Mouse (Mus musculus) right cerebral cortex, postnatal 36 days (tissue): ENCODE data around the gene Nectin1.

ENCODE experiments used
- DNase-seq, 2 experiments: peaks; one replicate each; pipeline ENCODE4 v3.0.0; 2022; ENCODE audit warnings: low spot score in 2 of 2, mixed read lengths in 1 of 2

Gene Nectin1

DNA sequence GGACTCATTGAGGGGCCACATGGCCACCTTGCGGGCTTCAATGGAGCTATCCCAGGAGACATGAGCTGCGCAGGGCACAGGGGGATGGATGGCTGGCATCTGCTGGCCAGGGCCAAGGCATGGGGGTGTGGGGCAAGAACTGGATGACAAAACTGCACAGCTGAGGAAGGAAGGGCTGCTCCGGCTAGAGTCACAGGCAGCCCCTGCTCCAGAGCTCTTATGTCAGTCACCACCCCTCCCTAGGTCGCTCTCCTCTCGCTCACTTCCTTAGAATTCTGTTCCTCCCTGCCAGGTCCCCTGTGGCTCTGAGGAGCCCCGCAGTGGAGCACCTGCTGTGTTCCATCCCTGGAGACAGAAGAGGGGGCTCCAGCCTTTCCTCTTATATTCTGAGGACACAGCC lies 63.8 kb downstream of the Nectin1 start:
- no peak for DNase-seq

DNA sequence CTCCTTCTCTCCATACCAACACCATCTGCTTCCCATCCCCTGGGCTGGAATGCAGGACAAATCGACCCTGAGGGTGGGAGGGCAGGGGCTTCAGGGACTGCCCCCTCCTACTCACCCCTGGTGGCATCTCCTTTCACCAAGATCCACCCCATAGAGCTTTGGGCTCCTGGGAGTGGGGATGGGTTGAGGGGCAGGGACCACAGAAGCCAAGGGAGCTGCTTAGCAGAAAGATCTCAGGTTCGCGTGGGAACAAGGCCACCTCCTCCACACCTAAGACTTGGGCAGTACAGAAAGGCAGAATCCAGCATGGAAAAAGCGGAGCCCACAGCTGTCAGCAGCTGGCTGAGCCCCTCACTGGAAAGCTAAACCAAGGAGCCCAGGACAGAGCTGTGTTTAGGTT lies 64.3 kb downstream of the Nectin1 start:
- DNase-seq = no peak

DNA sequence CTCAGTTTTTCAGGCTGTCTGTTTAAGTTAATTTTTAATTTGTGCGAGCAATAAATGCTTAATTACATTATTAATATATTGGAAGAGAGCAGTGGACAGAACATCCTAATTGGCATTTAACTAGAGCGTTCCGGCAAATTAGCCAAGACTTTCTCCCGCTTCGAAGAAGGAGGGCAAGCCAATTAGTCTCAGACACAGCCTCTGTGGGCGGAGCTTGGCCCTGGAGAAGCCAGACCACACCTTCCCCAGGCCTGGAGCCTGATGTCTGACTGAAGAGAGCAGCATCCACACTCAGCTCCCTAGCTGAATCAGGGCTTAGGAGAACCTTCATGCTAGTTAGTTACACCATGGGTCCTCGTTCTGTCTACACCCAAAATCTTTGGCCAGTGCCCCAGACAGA lies 64.8 kb downstream of the Nectin1 start:
- DNase-seq = no peak

DNA sequence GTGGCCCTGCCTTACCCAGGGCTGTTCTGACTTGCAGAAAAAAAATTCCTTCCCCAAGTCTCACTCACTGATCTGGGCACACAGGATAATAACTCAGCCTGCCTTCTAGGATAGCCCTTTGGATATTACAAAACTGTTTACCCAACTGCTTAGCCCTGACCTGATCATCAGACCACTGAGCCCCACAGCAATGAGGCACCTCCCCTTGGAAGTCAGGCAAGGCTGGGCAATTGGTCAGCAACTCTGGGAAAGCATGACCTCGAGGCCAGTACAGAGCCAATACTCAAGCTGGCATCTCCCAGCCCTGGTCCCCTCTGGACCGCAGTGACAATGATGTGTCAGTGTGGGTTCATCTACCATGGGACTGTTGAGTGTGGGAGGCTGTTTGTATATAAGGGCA lies 69.4 kb downstream of the Nectin1 start:
- DNase-seq = no peak

DNA sequence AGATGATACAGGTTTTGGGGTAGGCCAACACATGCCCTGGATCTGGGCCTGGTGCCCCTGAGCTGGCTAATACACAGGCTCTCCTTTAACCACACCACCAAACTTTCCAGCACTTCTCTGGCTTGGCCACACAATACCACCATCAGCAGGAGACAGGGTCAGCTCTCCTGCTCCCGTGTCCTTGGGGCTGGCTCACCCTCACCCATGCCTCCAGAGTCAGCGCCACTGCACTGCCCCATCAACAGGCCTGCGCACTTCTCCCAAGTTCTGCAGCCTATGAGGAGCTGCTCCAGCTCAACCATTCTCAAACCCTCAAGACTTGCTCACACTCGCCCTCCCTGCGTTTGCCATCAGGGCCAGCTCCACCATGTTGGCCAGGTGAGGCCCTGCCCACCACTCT lies 78.4 kb downstream of the Nectin1 start:
- no peak for DNase-seq

DNA sequence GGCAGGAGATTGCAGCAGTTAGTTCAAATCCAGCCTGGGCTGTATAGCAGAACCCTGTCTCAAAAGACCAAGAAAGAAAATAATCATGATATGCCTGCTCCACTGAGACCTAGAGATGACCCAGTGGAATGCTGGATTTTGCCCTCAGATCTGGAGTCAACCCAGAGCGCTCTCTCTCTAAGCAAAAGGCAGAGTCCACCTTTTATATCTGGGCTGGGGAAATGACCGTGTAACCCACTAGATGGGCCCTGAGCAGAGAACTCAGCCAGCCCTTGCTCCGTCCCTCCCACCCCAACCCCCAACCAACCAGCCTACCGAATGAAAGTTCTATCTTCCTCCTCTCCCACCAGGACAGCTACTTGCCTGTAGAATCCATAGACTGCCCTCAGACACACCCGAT lies 81.4 kb downstream of the Nectin1 start:
- DNase-seq = no peak

DNA sequence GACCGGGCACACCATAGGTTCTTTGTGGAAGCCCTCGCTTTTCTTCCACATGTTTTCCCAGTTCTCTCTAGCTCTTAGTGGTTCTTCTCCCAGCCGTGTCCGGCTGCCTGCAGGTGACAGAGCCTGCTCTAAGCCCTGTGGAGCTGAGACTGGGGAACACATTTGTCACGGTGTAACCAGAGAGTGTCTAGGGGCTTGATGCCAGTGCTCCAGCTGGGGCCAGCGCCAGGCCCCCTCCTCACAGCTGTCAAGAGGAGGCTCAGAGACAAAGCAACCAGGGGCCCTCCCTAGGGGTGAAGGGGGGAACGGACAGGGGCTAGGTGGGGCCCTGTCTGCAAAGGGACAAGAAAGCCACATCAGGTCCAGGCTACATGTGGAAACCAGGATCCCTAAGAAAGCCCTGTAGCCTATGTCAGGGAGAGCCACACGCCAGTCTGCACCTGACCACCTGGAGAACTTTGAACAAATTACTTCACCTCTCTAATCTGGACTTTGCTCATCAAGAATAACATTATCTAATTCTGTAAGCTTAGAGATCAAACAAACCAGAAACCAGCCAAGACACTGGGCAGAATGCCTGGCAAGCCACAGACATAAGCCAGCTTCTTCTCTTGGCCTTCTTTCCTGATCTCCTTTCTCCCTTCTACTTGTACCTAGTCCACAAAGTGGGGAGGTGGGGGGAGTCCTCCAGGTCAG lies 82.9 kb downstream of the Nectin1 start:
- no peak for DNase-seq

DNA sequence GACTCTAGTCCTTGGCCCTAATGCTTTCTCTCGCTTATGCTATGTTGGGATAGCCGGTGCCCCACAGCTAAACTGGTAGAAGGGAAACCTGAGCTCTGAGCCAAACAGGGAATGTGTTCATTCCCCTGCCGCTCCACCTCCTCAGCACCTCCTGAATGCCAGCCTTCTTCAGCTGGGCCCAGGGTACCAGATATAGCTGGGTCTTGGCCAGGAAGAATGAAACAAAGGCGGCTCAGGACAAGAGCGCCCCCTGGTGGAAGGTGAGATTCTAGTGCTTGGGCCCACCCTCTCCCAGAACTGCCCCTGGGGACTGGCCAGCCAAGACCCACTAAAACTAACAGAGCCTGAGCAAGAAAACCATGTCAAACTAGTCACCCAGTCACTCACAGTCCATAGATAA lies 83.8 kb downstream of the Nectin1 start:
- peak; percentile 21 to 22 for DNase-seq

DNA sequence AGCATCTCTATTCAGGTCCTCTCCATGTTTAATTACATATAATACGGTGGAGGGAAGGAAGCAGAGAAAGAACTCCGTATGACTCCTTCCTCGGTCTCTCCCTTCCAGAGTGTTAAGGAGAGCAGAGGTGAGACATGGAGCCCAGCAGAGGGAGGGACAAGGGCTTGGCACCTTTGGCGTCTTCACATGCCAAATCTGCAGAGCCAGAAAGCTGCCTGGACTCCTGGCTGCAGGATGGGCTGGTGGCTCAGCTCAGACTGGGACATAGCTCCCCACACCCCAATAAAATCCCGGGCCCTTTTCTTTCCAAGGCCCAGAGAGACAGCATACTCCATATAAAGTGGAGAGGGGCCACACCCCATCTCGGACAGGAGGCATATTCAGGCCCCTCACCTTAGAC lies 85.2 kb downstream of the Nectin1 start:
- DNase-seq = no peak

DNA sequence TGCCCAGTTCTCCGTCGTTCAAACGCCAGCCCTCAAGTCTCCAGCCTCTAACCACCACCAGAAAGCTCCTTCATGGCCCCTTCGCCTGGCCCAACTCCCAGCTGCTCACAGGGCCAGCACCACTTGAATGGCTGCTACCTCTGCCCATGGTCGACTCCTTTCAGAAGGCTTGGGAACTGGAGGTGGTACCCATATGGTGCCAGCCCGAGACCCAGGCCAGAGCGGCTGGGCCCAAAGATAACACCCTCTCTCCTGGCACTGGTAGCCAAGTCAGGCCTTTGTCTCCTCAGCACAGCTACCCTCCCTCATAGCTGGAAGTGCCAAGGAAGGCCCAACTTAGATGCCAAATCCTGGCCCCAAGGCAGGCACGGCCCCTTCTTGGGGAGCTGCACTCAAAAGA lies 89.4 kb downstream of the Nectin1 start:
- no peak for DNase-seq

DNA sequence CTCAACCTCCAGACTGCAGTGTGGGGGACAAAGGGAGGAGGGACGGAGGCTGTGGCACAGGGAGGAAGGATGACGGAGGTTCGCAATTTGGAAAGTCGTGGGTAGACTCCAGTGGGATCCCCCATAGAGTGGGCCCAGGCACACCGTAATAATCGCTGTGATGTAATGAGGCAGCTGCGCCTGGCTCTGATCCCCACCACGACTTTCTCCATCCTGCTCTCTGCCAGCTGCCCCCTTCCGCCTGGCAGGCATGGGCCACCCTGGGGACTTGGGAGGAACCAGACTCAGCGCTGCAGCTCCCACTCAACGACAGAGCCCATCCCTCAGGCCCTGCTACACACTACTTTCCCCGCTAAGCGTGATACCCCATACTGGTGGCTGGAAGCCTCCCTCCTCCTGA lies 90.5 kb downstream of the Nectin1 start:
- no peak for DNase-seq

DNA sequence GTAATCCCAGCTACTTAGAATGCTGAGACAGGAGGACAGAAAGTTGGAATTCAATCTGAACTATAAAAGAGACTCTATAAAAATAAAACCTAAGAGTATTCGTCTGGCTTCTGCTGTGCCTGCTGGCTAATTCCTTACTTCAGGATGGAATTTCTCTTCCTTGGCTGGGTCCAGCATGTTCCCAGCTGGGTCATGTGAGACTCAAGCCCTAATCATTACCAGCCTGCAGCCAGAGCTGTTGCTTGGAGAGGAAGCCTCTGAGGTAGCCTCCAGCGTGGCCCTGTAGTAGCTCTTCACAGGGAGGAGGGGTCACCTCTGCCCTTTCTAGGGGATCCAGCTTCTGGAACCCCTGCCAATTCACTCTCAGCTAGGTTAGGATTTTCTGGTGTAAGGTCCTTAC lies 94.8 kb downstream of the Nectin1 start:
- DNase-seq = no peak

DNA sequence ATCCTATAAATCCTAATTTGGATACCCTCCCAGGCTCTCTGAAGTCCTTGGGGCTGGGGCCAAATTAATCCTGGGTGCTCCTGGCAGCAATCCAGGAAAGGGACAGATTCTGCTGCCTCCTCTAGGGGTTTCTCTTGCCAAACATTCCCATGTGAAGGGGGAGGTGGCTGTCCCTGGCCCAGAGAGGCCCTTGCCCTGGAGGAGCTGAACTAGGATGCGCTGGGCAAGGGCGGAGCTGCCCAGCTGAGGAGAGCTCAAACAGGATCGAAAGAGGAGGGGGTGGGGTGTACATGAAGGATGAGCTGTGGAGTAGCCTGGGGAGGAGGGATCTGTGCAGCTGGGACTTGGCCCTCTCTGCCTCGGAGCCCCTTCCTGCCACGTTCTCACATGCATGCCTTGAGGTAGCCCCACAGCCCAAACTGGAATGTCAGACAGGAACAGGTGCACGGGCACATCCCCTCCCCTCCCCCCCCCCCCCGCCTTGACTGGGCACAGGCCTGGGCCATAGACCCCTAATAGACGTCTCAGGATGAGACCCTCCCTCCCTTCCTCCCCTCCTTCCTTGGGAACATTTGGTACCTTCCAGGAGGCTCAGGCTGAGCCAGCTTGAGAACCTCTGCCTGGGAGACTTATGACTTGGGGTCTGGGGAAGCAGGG lies 99.3 kb downstream of the Nectin1 start:
- DNase-seq = no peak

DNA sequence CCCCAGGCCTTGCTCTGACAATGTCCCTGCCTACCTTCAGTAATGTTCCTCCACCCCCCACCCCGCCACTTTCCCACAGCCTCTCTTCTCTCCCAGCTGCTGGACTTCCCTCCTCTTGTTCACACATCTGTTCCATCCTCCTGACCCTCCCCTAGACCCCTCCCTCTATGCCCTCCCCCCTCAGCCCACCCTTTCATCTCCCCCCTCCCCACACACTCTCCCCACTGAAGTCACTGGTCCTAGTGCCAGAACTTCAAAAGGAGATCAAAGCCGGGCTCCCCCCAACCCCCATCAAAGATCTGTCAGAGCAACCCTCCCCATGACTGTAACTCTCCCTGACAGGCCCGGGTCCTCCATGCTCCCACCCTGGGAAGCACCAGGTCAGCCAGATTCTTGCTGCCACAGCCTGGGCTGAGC lies 99.9 kb downstream of the Nectin1 start:
- no peak for DNase-seq

DNA sequence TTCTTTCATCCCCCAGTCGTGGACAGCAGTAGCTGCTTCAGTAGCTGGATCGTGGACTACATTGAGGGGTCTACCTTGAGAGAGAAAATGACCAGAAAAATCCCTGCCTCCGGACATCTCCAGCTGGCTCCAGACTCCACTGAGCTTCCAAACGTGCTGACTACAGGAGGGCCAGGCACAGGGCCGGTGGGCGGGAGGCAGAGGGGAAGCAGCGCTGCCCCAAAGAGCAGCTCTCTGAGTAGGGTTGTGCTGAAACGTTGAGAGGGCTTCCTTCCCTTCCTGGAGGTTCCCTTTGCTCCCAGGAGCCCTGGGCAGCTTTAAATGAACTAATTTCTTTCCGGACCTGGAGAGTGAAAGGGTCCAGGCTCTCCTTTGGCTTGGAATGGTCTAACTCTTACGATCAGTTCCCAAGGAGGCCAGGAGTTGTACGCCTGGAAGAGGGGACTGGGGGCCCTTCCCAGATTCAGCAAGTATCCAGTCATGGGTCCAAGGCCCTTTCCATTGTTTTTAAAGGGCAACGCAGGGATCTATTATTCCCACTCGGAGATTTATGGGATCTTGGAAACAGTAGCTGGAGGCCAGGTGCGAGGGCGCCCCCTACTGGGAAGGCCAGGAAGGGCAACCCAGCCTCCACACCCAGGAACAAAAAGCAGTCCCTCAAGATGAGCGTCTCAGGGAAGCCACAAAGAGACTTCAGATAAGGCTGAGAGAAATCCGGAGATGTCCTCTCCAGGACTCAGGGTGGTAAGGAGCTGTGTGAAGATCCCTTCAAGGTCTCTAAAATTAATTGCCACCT lies 102.1 kb downstream of the Nectin1 start:
- peak; percentile 15 to 53 for DNase-seq

DNA sequence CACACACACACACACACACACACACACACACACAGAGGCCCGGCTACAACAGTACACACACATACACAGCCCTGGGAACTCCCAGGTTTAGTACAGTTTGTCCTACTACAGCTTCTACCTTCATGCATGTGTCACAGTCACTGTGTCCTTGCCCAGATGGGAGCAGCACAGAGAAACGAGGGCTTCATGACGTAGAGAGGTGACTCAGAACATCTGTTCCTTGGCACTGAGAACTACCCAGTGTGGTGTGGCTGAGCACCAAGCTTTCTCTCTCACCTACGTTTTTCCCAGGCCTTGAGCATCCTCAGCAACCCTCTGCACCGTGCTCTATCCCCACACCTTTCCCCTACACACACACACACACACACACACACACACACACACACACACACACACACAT lies 104.1 kb downstream of the Nectin1 start:
- peak; percentile 60 to 75 for DNase-seq

DNA sequence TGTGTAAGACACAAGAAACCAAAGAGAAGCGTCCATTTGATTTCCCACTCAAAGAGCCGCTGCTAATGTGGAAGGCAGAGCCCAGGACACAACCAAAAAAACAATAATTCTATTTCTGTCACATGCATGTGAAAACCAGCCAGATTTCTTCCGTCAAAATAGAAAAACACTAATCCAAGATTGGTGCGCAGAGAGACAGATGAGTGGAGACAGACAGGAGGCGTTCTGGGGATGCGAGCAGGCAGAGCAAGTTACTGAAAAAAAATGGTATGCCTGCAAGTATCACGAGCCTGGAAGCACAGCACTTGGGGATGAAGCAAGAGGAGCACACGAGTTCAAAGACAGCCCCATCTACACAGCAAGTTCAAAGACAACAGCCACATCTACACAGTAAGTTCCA lies 106.5 kb downstream of the Nectin1 start:
- no peak for DNase-seq

DNA sequence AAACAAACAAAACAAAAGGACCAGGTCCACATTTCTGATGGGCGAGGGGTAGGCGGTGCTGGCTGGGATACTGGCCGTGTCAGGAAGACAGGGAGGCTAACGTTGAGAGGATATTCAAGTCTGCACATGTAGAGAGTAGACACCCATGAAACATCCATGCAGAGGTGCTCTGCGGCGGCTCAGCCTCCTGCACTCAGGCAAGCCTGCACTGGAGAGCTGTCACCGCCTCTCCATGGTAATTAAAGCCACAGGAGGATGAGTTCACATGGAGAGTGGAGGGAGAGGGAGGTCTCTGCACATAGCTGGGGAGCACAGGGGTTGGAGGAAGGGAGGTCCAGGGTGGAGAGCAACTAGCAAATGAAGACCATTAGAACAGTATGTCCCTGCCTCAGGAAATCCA lies 107.4 kb downstream of the Nectin1 start:
- DNase-seq = no peak

DNA sequence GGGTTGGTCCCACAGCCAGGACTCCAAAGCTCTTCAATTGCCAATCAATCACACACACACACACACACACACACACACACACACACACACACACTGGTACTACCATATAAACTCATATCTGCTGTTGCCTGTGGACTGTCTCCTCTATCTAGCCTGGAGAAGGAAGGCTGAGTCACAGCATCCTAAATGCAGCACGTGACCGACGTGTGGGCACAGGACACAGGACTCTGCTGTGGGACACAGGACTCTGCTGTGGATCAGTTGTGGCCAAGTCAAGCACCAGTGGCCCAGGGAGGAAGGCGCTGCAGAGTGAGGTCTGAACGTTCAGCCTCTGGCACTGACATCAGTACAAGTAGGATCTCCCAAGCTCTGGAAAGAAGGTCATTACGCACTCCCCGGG lies 112.1 kb downstream of the Nectin1 start:
- DNase-seq = no peak
